Mouse (Mus musculus): ENCODE data around the gene Hpgd.

Hpgd gene

DNA sequence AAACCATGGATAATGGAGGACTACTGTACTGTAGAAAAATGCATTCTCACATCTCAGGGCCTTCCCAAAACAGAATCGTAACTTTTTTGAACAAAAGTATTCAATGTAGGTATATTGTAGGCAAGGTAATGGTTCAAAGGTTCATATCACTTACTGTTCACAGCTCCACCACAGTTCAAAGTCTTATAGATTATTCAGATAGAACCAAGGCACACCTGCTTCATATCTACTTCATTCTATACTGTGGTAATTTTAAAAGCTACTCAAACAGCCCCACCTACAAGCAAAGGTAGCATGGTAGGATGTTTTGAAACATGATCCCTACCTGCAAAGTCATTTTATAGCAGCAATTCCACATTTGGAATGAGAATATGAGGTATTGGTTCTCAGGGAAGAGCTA lies 28.9 kb downstream of the Hpgd start:
- DNase-seq (ENCODE audit: extremely low spot score, low read depth, low spot score): no peak

DNA sequence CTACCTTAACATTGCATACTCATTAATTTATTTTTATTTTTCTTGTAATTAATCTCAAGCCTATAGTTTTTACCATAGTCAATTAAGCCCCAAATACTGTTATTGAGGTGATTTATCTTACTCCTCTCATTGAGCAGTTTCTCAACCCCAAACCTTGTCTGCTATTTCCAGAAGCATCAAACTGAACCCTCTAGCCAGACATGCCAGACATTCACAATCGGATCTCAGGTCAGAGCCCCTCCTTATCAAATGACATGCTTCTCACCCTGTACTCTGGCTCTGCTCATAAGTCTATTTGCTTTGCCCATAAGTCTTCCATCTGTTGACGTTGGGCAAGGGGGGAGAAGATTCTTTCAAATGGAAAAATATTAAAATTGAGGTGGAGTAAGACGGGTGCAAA lies 33.3 kb downstream of the Hpgd start:
- no peak for DNase-seq (ENCODE audit: extremely low spot score, low read depth, low spot score)

DNA sequence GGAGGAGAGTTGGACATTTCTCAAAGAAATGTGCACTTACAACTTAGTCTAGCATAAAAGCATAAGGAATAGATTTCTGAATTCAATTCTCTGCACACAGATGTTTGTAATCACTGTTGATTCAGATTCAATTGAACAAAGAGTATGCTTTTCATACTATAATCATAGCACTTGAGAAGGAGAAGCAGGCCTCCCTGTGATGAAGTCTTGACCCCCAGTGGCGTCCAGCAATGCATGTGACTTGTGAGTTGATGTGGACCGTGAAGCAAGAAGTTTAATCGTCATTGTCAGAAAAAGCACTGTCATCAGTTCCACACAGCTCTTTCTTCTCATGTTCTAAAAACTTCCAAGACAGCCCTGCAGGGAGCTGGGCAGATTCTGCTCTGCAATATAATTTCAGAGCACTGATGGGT lies 33.8 kb downstream of the Hpgd start:
- no peak for DNase-seq (ENCODE audit: extremely low spot score, low read depth, low spot score)

DNA sequence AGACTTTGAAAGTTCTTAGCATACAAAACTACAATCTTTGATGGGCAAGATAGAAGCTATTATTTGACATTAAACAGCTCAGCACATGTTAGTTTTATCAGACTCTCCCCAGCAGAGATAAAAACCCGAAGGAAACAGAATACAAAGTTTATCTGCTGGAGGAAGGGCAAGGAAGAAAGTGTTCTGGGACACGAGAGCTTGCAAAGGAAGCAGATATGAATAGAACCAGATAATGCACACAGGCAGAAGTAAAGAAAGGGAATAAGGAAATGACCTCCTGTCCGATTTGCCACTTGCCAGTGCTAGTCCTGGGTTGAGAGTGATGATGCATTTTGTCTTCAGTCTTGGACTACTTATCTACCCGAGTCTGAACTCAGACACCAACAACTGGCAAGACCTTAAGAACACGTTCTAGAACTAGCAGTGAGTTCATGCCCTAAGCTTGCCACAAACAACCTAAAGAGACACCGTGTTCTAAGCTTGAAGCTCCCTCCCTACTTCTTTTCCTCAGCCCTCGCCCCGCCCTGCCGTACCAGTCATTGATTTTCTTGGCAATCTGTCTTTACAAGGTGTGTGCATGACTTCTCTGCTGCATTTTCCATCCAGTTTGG lies 41.1 kb downstream of the Hpgd start:
- no peak for DNase-seq (ENCODE audit: extremely low spot score, low read depth, low spot score)

DNA sequence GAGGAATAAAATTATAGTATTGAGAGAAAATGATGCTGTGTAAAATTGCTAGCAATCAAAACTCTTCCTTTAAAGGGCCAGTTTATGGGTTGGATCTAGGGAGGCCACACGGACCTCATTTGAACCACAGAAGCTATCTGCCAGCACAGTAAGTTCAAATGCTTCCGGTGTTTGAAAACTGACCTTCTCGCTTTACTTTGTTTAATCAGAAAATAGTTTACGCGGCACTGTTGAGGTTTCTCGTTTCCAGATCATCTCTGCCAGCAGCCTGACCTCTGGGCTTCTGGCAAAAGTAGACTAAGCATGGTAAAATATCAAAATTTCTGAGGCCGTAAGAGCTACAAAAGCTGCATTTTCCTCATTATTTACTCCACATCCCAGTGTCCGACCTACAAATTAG lies 42.4 kb downstream of the Hpgd start:
- no peak for DNase-seq (ENCODE audit: extremely low spot score, low read depth, low spot score)

DNA sequence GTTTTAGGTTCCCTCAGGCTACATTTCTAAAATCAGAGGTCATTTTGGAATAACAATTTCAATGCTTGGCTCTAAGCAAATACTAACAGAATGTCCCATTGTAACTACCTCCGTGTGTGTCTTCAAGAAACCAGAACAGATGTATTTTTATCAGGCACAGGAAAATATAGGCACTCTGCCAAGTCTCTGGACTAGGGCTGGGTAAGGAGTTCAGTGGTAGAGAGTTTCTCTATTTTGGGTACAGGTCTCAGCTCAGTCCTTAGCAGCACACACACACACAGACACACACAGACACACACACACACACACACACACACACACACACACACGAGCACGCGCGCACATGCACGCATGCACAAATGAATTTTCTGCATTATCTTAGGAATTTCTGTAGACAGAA lies 49.1 kb downstream of the Hpgd start:
- DNase-seq (ENCODE audit: extremely low spot score, low read depth, low spot score): no peak

DNA sequence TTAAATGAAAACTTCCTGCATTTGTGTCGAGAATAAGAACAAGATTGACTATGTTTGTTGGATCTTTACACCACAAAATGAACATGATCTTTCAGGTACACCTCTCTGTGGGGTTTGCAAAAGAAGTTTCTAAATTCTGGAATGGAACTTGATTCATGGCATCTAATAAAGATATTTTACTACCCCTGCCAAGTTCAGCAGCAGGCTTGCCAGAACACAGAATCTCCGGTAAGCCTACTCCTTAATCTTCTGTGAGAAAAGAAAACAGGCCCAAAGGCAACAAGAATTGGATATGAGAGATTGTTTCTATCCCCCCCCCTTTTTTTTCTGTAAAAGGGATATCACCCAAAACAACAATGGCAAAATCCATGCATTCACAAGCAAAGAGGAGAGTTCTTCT lies 49.6 kb downstream of the Hpgd start:
- no peak for DNase-seq (ENCODE audit: extremely low spot score, low read depth, low spot score)

DNA sequence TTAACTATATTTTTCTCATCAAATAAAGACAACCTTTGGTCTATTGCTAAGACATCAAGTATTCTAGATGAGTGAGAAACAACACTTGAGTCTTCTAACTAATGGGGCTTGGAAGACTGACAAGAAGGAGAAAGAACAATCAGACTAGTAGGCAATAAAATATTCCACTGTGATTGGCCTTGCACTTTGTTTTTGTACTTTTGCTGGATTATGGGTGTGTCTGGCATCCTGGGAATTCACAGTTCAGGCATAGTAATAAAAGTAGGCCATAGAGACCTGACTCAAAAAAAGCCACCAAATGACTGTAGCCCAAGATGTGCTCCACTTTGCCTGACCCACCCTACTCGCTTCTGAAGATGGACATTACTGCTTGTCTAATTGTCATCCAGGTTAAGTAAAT lies 50.0 kb downstream of the Hpgd start:
- no peak for DNase-seq (ENCODE audit: extremely low spot score, low read depth, low spot score)

DNA sequence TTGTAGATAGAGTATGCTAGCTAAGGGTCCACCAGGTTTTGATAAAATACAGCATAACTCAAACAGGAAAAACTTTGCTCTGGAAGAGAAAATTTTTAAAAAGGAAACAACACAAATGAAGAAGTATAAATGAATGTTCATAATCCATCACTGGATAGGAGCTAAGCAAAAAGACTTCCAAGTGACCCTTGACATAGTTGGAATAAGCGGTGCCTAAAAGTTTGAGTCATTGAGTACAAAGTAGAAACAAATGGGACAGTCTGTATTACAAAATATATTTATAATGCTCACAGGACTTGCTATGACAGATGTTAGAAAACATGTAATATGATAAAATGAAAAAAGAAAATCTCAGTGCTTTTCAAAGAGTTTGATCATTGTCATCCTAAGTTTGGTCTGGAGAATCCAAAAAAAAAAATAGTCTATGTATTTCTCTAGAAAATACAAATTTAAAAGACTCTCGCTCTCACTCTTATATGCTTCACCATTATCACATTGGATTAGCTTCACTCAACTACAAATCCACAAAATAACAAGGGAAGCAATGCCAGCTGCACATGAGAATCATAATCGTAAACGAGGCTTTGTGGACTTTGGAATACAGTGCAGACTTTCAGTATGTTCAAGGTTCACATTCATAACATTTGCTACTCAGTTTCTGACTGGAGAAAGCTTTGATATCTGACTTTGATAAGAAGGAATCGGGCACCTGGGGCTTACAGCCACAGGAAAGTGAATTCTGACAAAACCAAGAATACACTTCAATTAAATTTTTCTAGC lies 51.4 kb downstream of the Hpgd start:
- DNase-seq (ENCODE audit: extremely low spot score, low read depth, low spot score): no peak

DNA sequence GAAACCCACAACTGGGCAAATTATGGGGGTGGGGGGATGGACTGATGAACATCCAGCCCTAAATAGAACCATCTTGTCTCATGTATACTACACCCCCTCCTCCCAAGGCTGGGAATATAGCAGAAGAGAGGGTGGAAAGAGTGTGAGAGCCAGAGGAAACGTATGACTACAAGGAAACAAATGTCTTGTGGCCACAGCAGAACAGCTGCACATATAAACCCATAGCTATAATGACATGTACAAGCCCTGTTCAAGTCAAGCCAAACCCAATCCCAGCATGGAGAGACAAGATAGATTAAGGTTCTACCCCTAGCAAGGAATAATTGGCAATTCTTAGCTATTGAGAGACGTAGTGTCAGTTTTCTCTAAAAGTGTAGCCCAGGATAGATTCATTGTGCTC lies 68.8 kb downstream of the Hpgd start:
- DNase-seq (ENCODE audit: extremely low spot score, low read depth, low spot score): no peak
